Mouse (Mus musculus) brown adipose tissue, adult 24 weeks (tissue): ENCODE results near the gene Fam222a. TPM values are rescaled to one million over a fixed set of nuclear protein-coding genes. Genes with fewer than 3 reads are reported as not detected.

ENCODE experiments used
- H3K27ac ChIP-seq: fragments of 200-500 bp; replicated peaks from 2 replicates; pipeline ENCODE4 v1.5.1; 2012; ENCODE audit warnings: low read depth, mild to moderate bottlenecking, low read length
- H3K4me1 ChIP-seq: fragments of 200-500 bp; 2 replicates; pipeline ENCODE4 v1.6.1; 2012; ENCODE audit warnings: low read length, mixed read lengths; ENCODE audit not compliant: control insufficient read depth, insufficient read depth, insufficient read length
- H3K4me3 ChIP-seq: fragments of 200-500 bp; 2 replicates; pipeline ENCODE4 v1.5.1; 2012; ENCODE audit warnings: low read depth, mild to moderate bottlenecking, low read length, moderate library complexity; ENCODE audit not compliant: insufficient read depth
- polyA plus RNA-seq: library from polyadenylated mRNA; stranded (reverse); fragments of >200 nt; gene quantifications from 2 replicates; pipeline ENCODE4 v1.2.4, GENCODE M21; 2012; ENCODE audit not compliant: missing spikeins, insufficient read depth, insufficient read length

The Fam222a gene
- polyA plus RNA-seq, 1 experiment: 2.7 TPM

DNA sequence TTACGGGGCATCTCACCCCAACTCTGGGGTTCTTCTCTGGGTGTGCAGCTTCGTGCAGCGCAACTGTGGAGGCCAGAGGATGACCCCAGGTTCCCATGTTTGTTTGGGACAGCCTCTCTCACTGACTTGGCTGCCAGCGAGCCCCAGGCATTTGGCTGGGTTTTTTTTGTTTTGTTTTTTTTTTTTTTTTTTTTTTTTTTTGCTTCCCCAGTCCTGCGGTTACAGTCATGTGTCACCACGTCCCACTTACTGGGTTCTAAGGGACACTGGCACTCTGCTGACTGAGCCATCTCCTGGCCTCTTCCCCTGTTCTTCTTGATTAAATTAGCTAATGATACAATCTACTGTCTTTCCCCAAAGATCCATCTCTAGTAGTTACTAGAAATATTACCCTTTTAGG lies 29.8 kb downstream of the Fam222a start:
- Histone ChIP-seq H3K4me1 (peaks cover 36% of the 10 kb centered on the region), H3K27ac (no peak overlapping the region; the same call in 1 of the 2 replicates), H3K4me3 (no peak overlapping the region)

GRCm38 (mm10) chr5:114602012-114602411 lies 34.2 kb downstream of the Fam222a start:
- no peak overlapping the region for H3K27ac ChIP-seq
- peaks cover 9% of the 10 kb centered on the region for H3K4me1 ChIP-seq
- H3K4me3 ChIP-seq: no peak overlapping the region

DNA sequence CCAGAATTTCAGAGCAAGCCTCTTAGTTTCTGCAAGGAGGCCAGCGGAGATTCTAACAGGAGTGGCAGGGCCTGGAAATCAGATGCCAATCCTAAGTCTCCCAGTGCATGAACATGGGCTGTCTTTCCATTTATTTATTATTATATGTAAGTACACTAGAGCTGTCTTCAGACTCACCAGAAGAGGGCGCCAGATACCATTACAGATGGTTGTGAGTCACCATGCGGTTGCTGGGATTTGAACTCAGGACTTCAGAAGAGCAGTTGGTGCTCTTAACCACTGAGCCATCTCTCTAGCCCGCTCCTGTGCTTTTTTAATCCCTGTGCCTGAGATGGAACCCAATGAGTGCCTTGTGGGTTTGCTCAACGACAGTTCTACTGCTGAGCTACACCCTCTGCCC lies 36.2 kb downstream of the Fam222a start:
- peaks cover 6% of the 10 kb centered on the region; the same call in 1 of the 2 replicates for H3K4me1 ChIP-seq
- H3K27ac ChIP-seq: no peak overlapping the region
- H3K4me3 ChIP-seq: no peak overlapping the region

DNA sequence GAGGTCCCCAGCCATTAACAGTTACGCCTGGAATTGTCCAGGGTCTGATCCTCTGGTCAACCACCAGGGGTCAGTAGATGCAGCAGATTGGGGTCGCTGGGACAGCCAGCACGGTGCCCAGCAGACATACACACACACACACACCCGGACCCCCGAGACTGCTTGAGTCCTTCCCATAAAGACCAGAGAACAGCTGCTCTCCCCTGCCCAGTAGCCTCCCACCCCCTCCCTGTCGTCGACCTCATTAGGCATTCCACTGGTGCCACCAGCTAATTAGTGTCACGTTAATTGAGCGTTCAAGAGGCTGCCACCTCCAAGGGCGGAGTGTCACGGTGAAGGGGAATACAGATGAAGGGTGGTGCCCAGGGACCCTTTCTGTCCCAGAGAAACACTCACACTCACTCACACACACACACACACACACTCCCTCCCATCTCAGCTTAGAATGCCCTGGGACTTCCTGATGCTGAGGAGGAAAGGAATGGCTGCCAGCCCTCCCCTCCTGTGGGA lies 37.0 kb downstream of the Fam222a start:
- Histone ChIP-seq H3K4me1 (peaks cover 6% of the 10 kb centered on the region; the same call in 1 of the 2 replicates), H3K4me3 (no peak overlapping the region)

GRCm38 (mm10) chr5:114605981-114606380 lies 38.2 kb downstream of the Fam222a start:
- H3K4me1 ChIP-seq: peaks cover 6% of the 10 kb centered on the region; the same call in 1 of the 2 replicates
- H3K4me3 ChIP-seq: no peak overlapping the region
- no peak overlapping the region for H3K27ac ChIP-seq

More for the DNA sequence above, 37.0 kb downstream of the Fam222a start:
- H3K27ac ChIP-seq: no peak overlapping the region

DNA sequence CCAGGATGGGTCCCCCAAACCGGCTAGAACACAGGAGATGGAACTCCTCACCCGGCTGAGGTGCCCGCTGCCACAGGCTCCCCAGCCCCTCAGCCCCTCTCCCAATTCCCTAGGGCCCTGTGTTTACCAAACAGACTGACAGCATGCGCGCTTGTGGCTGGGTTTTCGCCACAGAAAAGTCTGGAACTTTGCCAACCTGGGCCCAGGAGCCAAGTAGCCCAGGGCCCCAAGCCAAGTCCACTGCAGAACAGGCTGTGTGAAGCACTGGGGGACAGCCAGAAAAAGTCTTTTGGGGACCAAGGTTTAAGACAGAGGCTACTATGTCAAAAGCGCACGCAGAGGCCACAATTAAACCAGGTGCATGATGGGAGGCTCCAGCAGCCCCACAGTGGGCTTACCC lies 39.8 kb downstream of the Fam222a start:
- Histone ChIP-seq H3K4me1 (peaks cover 6% of the 10 kb centered on the region; the same call in 1 of the 2 replicates), H3K27ac (no peak overlapping the region), H3K4me3 (no peak overlapping the region)

DNA sequence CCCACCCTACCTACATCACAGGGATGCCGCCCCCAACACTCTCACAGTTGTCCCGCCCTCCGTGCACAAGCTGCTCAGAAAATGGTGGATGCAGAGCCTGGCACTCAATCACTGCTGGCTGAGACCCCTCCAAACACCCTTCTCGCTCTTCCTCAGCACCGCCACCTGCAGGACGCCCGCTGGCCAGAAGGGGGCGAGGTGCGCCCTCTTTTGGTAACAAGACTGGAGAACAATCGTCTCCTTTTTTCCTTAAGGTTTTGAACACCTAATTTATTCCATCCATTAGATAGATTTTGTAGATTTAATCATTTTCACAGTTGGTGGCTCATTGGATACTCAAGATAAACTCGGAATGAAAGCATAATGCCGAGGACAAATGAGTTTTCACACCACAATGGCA lies 40.7 kb downstream of the Fam222a start:
- peaks cover 6% of the 10 kb centered on the region; the same call in 1 of the 2 replicates for H3K4me1 ChIP-seq
- no peak overlapping the region for H3K27ac ChIP-seq
- no peak overlapping the region for H3K4me3 ChIP-seq

- H3K27ac ChIP-seq: no peak overlapping the region
- H3K4me3 ChIP-seq: no peak overlapping the region
- peaks cover 6% of the 10 kb centered on the region; the same call in 1 of the 2 replicates for H3K4me1 ChIP-seq
Measured at GRCm38 (mm10) chr5:114611256-114611655, 43.4 kb downstream of the Fam222a start.

GRCm38 (mm10) chr5:114611968-114612608 lies 44.3 kb downstream of the Fam222a start:
- no peak overlapping the region for H3K27ac ChIP-seq
- no peak overlapping the region for H3K4me3 ChIP-seq
- H3K4me1 ChIP-seq: peaks cover 6% of the 10 kb centered on the region; the same call in 1 of the 2 replicates

- Histone ChIP-seq H3K4me1 (no peaks in the 10 kb centered on the region), H3K27ac (no peak overlapping the region), H3K4me3 (no peak overlapping the region)
Measured at GRCm38 (mm10) chr5:114614863-114615262, 47.0 kb downstream of the Fam222a start.

- H3K4me3 ChIP-seq: no peak overlapping the region
- no peaks in the 10 kb centered on the region for H3K4me1 ChIP-seq
- no peak overlapping the region for H3K27ac ChIP-seq
Measured at GRCm38 (mm10) chr5:114616336-114617061, 48.7 kb downstream of the Fam222a start.

GRCm38 (mm10) chr5:114617809-114618208 lies 50.0 kb downstream of the Fam222a start:
- Histone ChIP-seq H3K4me1 (no peaks in the 10 kb centered on the region), H3K4me3 (no peak overlapping the region), H3K27ac (no peak overlapping the region)

- H3K27ac ChIP-seq: no peak overlapping the region
Measured at GRCm38 (mm10) chr5:114618851-114619250, 51.0 kb downstream of the Fam222a start.

GRCm38 (mm10) chr5:114620305-114620704 lies 52.5 kb downstream of the Fam222a start:
- Histone ChIP-seq H3K27ac (no peak overlapping the region), H3K4me3 (no peak overlapping the region), H3K4me1 (no peaks in the 10 kb centered on the region)

More at GRCm38 (mm10) chr5:114618851-114619250, 51.0 kb downstream of the Fam222a start:
- Histone ChIP-seq H3K4me3 (no peak overlapping the region), H3K4me1 (no peaks in the 10 kb centered on the region)

- no peaks in the 10 kb centered on the region for H3K4me1 ChIP-seq
Measured at GRCm38 (mm10) chr5:114625590-114625989, 57.8 kb downstream of the Fam222a start.

More at GRCm38 (mm10) chr5:114625590-114625989, 57.8 kb downstream of the Fam222a start:
- H3K4me3 ChIP-seq: no peak overlapping the region
- H3K27ac ChIP-seq: no peak overlapping the region
